Mouse (Mus musculus): Measurements from ENCODE around the gene Ranbp10.

DNA sequence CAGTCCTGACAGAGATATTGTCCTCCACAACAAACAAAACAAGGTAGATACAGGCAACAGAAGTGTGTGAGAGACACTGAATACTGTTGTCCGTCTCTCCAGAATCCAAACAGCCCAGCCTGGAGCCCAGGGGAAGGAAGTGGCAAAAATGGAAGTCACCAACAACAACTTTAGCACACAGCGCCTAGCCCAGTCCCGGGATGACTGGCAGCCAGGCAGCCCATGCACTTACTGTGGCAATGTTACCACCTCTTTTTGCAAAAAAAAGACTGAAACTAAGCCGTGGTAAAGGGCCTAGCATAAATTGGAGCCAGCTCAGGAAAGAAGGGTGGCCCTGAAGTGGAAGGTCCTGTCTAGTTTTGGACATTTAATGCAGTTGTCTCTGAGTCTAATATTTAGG, 771 bp downstream of the Ranbp10 start:
- no peak for TF ChIP-seq EP300 (IDR thresholded peaks at IDR 0.05)
- TF ChIP-seq CTCF (IDR thresholded peaks at IDR 0.05): no peak
